Mouse (Mus musculus) E14TG2a.4 (cell line): ENCODE data around the gene Senp6.

Source experiments
- CTCF ChIP-seq: conservative IDR thresholded peaks from 2 replicates; pipeline ENCODE4 v1.5.1; 2014; ENCODE audit warnings: low read length
- POU5F1 ChIP-seq: IDR thresholded peaks from 2 replicates; pipeline ENCODE4 v1.6.1; 2014; ENCODE audit warnings: low read length, borderline replicate concordance

DNA sequence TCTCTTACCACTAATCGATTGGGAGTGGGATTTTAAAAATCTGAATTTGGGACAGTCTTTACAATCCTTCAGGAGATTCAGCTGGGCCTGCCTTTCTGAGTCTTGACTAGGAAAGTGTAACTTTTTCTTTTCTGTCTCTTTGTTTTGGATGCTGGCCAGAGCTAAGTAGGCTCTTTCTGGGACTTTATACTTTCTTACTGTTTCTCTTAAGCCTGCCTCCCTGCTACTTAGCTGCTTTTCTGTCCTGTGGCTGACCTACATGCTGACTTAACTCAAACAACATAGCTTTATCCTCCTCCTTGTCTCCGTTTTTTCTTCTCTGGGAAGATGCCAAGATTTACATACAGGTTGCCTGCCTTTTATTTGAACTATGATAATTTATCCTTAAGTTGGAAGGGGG, 19.0 kb downstream of the Senp6 start:
- TF ChIP-seq CTCF (no peak), POU5F1 (no peak)
